Mouse (Mus musculus): ENCODE data around the gene Nbdy. TPM values are rescaled to one million over a fixed set of nuclear protein-coding genes. Genes with fewer than 3 reads are reported as not detected.

The Nbdy gene
- polyA plus RNA-seq, 1 experiment from 2014 or later: 70.4 TPM

DNA sequence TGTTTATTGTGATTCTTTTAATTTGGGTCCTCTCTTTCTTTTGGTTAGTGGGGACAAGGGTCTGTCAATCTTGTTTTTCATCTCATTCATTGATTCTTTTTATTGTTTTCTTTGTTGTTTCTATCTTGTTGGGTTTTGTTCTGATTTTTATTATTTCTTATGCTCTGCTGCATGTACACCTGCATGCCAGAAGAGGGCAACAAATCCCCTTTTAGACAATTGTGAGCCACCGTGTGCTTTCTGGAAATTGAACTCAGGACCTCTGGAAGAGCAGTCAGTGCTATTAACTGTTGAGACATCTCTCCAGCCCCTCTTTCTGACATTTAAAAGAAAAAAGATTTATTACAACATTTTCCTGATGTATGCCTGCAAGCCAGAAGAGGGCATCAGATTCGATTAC is 25.8 kb downstream of the Nbdy start:
- ATAC-seq (replicated peaks; ENCODE audit: extremely low read depth, insufficient read depth, low FRiP score): no peak
- H3K4me1 ChIP-seq (ENCODE audit: control insufficient read depth, insufficient read depth, low read length): no peaks in the 10 kb centered on the region
- 37% methylated on average over 2 of the region's 2 CpGs for WGBS

More for the DNA sequence above, 25.8 kb downstream of the Nbdy start:
- no peaks in the 10 kb centered on the region for H3K27me3 ChIP-seq (ENCODE audit: control insufficient read depth, insufficient read depth, low read length)
- H3K4me3 ChIP-seq (ENCODE audit: low read length): no peak overlapping the region
- H3K36me3 ChIP-seq (ENCODE audit: control insufficient read depth, insufficient read depth): no peaks in the 10 kb centered on the region
- H3K9ac ChIP-seq (ENCODE audit: low read length): no peak overlapping the region
- H3K9me3 ChIP-seq (replicated peaks; ENCODE audit: control insufficient read depth, low read length): no peaks in the 10 kb centered on the region
- no peak overlapping the region for H3K4me2 ChIP-seq (ENCODE audit: low read depth, low read length)
- no peak overlapping the region for H3K27ac ChIP-seq (ENCODE audit: low read length)

Other genes starting within 250 kb of the Nbdy start
- 8.7 and 9.5 TPM in 2 replicates for gene Ubqln2, start 225.4 kb upstream of the Nbdy start, polyA plus RNA-seq (2015; fragmentation: Nextera tagmentation; extraction: Ambion mirVana)
- not detected in 2 replicates for gene Cypt3, start 165.0 kb upstream of the Nbdy start, polyA plus RNA-seq (2015; fragmentation: Nextera tagmentation; extraction: Ambion mirVana)
- gene Kctd12b, start 27.2 kb upstream of the Nbdy start, polyA plus RNA-seq (2015; fragmentation: Nextera tagmentation; extraction: Ambion mirVana): 5.4 and 6.3 TPM in 2 replicates
- 4.3 and 4.7 TPM in 2 replicates for gene Spin2c, start 108.6 kb downstream of the Nbdy start, polyA plus RNA-seq (2015; fragmentation: Nextera tagmentation; extraction: Ambion mirVana)

All from heart, embryonic 16.5 days (tissue).